Mouse (Mus musculus) heart, embryonic 13.5 days (tissue): ENCODE measurements around the gene Arhgap23. TPM values are rescaled to one million over a fixed set of nuclear protein-coding genes. Genes with fewer than 3 reads are reported as not detected.

ENCODE experiments used
- ATAC-seq: fragments of 200-750 bp; cut with Nextera tagmentation; 2 replicates; pipeline ENCODE4 v1.8.0; 2017; ENCODE audit warnings: moderate TSS enrichment; ENCODE audit not compliant: insufficient number of reproducible peaks, low FRiP score, low TSS enrichment; ENCODE audit errors: extremely low read depth
- H3K27ac ChIP-seq: fragments of 300-500 bp; sonication (generic); replicated peaks from 2 replicates; pipeline ENCODE4 v1.5.1; 2015; ENCODE audit warnings: moderate library complexity, mild to moderate bottlenecking, inconsistent platforms
- H3K27me3 ChIP-seq: fragments of 300-500 bp; sonication (generic); replicated peaks from 2 replicates; pipeline ENCODE4 v1.6.1; 2015; ENCODE audit warnings: mild to moderate bottlenecking, inconsistent platforms
- H3K36me3 ChIP-seq: fragments of 300-500 bp; sonication (generic); 2 replicates; pipeline ENCODE4 v1.6.1; 2015; ENCODE audit warnings: mild to moderate bottlenecking, inconsistent platforms
- H3K4me1 ChIP-seq: fragments of 300-500 bp; sonication (generic); 2 replicates; pipeline ENCODE4 v1.6.1; 2015; ENCODE audit warnings: inconsistent platforms
- H3K4me2 ChIP-seq: fragments of 300-500 bp; sonication (generic); 2 replicates; pipeline ENCODE4 v1.6.1; 2015; ENCODE audit warnings: inconsistent platforms, mild to moderate bottlenecking, moderate library complexity
- H3K4me3 ChIP-seq: fragments of 300-500 bp; sonication (generic); 2 replicates; pipeline ENCODE4 v1.5.1; 2015; ENCODE audit warnings: moderate library complexity, mild to moderate bottlenecking, inconsistent platforms
- H3K9ac ChIP-seq: fragments of 300-500 bp; sonication (generic); 2 replicates; pipeline ENCODE4 v1.6.1; 2015; ENCODE audit warnings: inconsistent platforms, mild to moderate bottlenecking, moderate library complexity
- H3K9me3 ChIP-seq: fragments of 300-500 bp; sonication (generic); 2 replicates; pipeline ENCODE4 v1.6.1; 2016; ENCODE audit warnings: inconsistent platforms
- WGBS: fragments of 180-500 bp; shearing (Covaris S2); methylation state at CpG from one replicate; pipeline ENCODE4 v1.1.7; 2015; ENCODE audit warnings: mixed read lengths; 5-methylcytosine and 5-hydroxymethylcytosine counted together
- polyA plus RNA-seq: library from polyadenylated mRNA; unstranded; fragments of >200 nt; fragmentation: Nextera tagmentation; extraction: Ambion mirVana; gene quantifications from 2 replicates; pipeline ENCODE4 v1.2.1, GENCODE M21; 2015

The Arhgap23 gene
- polyA plus RNA-seq, 1 experiment from 2014 or later: 6.9 TPM

DNA sequence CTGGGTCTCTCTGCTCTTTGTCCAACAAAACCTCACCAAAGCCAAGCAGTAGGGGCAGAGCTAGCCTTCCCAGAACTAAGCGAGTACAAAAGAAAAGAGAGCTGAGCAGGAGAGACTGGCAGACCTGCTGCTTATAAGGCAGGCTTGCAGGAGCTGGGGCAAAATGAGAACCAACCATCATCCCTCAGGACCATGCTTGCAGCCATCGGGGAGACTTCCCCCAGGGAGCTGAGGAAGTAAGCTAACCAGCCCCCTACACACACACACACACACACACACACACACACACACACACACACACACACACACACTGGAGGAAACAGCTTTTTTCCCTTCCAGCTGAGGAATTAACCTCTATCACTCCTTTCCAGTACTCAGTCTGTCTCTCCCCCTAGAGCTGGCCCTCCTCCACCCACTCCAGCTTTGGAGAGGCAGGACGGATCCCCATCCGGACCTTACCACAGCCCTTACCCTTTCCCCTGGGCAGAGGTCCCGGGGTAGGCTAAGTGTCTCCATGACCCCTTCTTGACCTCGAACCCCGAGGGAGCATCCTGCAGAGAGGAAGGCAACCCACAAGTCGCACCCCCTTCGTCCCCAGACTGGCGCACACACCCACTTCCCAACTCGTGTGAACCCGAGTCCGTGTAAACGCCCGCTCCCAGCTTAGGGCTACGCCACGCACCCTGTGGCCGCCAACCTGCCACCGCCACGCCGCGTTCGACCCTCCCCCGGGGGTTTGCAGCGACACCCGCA, 130.7 kb downstream of the Arhgap23 start:
- Histone ChIP-seq H3K36me3 (no peaks in the 10 kb centered on the region), H3K9ac (peak overlapping the region; percentile 78), H3K27ac (no peak overlapping the region), H3K4me2 (peak overlapping the region; percentile 98), H3K27me3 (peaks cover 100% of the 10 kb centered on the region), H3K4me1 (peaks cover 13% of the 10 kb centered on the region), H3K4me3 (peak overlapping the region; percentile 68), H3K9me3 (no peaks in the 10 kb centered on the region)
- 5% methylated on average over 26 of the region's 26 CpGs for WGBS
- no peak for ATAC-seq

DNA sequence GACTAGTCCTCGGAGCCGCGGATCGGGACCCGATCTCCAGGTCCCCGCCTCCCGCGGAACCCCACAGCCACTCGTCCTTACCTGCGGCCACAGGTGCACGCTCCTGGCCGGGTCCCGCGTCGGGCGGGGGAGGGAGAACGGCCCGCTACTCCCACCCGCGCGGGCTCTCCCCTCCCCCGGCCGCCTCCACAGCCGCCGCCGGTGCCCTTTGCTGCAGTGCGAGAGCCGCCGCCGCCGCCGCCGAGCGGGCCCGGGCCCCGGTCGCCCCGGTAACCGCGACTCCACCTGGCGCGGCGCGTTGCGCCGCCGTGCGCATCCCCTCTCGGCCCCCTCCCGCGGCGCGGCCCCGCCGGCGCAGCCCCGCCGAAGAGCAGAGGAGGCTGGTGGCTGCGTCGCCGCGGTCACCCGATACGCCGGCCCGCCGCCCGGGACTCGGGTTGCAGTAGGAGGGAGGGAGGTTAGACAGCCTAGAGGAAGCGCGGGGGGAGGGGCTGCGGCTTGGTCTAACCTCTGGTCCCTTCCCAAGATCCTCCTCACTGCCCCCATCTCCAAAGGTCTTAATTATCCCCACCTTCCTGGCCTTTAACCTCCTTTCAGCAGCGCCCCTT, 131.6 kb downstream of the Arhgap23 start:
- Histone ChIP-seq H3K4me3 (peak overlapping the region; percentile 68), H3K27me3 (peaks cover 100% of the 10 kb centered on the region), H3K4me2 (peak overlapping the region; percentile 98), H3K9me3 (no peaks in the 10 kb centered on the region), H3K27ac (no peak overlapping the region), H3K36me3 (no peaks in the 10 kb centered on the region), H3K9ac (peak overlapping the region; percentile 78), H3K4me1 (peaks cover 13% of the 10 kb centered on the region)
- ATAC-seq: no peak
- under 1% methylated on average over 61 of the region's 73 CpGs for WGBS

DNA sequence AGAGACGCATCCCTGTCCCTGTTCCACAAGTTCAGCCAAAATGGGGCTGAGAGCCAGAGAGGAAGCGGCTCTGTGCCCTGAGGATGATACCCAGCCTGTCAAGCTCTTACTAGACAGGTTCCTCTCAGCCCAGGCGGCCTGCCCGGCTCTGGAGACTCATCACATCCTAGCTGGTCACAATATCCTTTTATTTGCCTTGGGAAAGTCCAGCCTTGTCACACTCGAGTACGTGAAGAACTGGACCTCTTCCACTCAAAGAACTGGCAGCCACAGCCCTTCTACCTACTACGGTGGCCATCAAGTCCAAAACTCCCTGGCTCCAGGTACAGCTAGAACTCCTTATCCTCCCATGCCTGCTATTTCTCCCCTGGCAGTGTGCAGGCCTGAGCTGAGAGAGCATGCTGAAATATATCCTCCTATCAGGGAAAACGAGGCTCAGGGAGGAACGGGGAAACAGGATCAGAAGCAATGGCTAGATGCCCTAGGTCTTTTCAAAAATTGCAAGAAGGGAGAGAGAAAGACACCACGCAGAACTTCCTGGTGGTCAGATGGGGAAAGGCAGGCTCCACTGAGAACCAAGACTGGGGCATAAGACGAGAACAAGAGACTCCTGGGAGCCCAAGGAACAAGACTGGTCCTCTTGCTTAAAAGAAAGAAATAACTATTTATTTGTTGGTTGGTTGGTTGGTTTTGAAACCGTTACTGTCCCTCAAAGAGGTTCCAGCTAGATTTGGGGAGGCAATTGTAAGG, 132.8 kb downstream of the Arhgap23 start:
- Histone ChIP-seq H3K4me2 (no peak overlapping the region), H3K9me3 (no peaks in the 10 kb centered on the region), H3K27ac (no peak overlapping the region), H3K9ac (no peak overlapping the region), H3K27me3 (peaks cover 100% of the 10 kb centered on the region), H3K4me1 (peaks cover 13% of the 10 kb centered on the region), H3K4me3 (no peak overlapping the region), H3K36me3 (no peaks in the 10 kb centered on the region)
- no peak for ATAC-seq
- WGBS: 45% methylated on average over 12 of the region's 12 CpGs

DNA sequence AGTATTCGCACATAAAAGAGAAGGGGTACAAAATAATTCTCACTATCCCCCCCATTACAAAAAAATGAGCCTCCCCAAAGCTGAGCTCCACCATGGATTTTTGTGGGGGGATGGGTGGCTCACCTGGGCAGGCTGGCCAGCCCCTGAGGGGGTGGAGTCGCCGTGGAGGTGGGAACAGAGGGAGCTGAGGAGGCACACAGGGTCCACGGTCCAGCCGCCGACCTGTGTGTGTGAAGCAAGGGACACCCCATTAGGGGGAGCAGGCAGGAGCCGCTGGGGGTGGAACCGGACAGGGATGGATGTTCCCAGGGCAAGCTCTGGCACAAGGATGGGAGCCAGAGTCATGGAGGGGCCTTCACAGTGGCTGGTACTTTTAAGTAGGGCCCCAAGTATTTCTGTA, 133.4 kb downstream of the Arhgap23 start:
- Histone ChIP-seq H3K27ac (no peak overlapping the region), H3K36me3 (no peaks in the 10 kb centered on the region), H3K9me3 (no peaks in the 10 kb centered on the region), H3K4me1 (peaks cover 13% of the 10 kb centered on the region), H3K4me2 (no peak overlapping the region), H3K4me3 (no peak overlapping the region), H3K9ac (no peak overlapping the region), H3K27me3 (peaks cover 100% of the 10 kb centered on the region)
- WGBS: 43% methylated on average over 8 of the region's 8 CpGs
- no peak for ATAC-seq

Other genes starting within 250 kb of the Arhgap23 start
- gene Kpnb1, start 227.7 kb upstream of the Arhgap23 start, polyA plus RNA-seq: 34.0 and 35.2 TPM in 2 replicates
- 83.5 and 85.4 TPM in 2 replicates for gene Npepps, start 134.9 kb upstream of the Arhgap23 start, polyA plus RNA-seq
- gene Mrpl45, start 99.8 kb upstream of the Arhgap23 start, polyA plus RNA-seq: 51.7 and 56.7 TPM in 2 replicates
- gene Gpr179, start 63.5 kb upstream of the Arhgap23 start, polyA plus RNA-seq: 0.03 and 0.04 TPM in 2 replicates
- 3.2 and 3.4 TPM in 2 replicates for gene Socs7, start 53.0 kb upstream of the Arhgap23 start, polyA plus RNA-seq
- gene 4933428G20Rik, start 84.8 kb downstream of the Arhgap23 start, polyA plus RNA-seq: 0.84 and 1.5 TPM in 2 replicates
- gene Srcin1, start 160.7 kb downstream of the Arhgap23 start, polyA plus RNA-seq: 0.03 and 0.08 TPM in 2 replicates
- 1.1 and 1.4 TPM in 2 replicates for gene Epop, start 214.2 kb downstream of the Arhgap23 start, polyA plus RNA-seq
- gene Mllt6, start 247.9 kb downstream of the Arhgap23 start, polyA plus RNA-seq: 1.7 and 1.9 TPM in 2 replicates